Mouse (Mus musculus) forebrain, embryonic 13.5 days (tissue): ENCODE results near the gene Hlf. TPM values are rescaled to one million over a fixed set of nuclear protein-coding genes. Genes with fewer than 3 reads are reported as not detected.
A peak's percentile ranks its signal among the peaks of the same experiment; 100 is the strongest.

ENCODE experiments used
- ATAC-seq: fragments of 200-750 bp; cut with Nextera tagmentation; 2 replicates; pipeline ENCODE4 v1.8.0; 2017
- H3K27ac ChIP-seq: fragments of 300-500 bp; sonication (generic); 2 replicates; pipeline ENCODE4 v1.5.1; 2015; ENCODE audit warnings: inconsistent platforms, mild to moderate bottlenecking, moderate library complexity
- H3K27me3 ChIP-seq: fragments of 300-500 bp; sonication (generic); 2 replicates; pipeline ENCODE4 v1.6.1; 2015; ENCODE audit warnings: mild to moderate bottlenecking, inconsistent platforms
- H3K36me3 ChIP-seq: fragments of 300-500 bp; sonication (generic); 2 replicates; pipeline ENCODE4 v1.6.1; 2015; ENCODE audit warnings: mild to moderate bottlenecking, inconsistent platforms; ENCODE audit not compliant: poor library complexity, severe bottlenecking
- H3K4me1 ChIP-seq: fragments of 300-500 bp; sonication (generic); 2 replicates; pipeline ENCODE4 v1.6.1; 2015; ENCODE audit warnings: inconsistent platforms
- H3K4me2 ChIP-seq: fragments of 300-500 bp; sonication (generic); 2 replicates; pipeline ENCODE4 v1.6.1; 2015; ENCODE audit warnings: inconsistent platforms, mild to moderate bottlenecking, moderate library complexity
- H3K4me3 ChIP-seq: fragments of 300-500 bp; sonication (generic); 2 replicates; pipeline ENCODE4 v1.5.1; 2015; ENCODE audit warnings: mild to moderate bottlenecking, inconsistent platforms
- H3K9ac ChIP-seq: fragments of 300-500 bp; sonication (generic); 2 replicates; pipeline ENCODE4 v1.6.1; 2015; ENCODE audit warnings: mild to moderate bottlenecking, inconsistent platforms
- H3K9me3 ChIP-seq: fragments of 300-500 bp; sonication (generic); replicated peaks from 2 replicates; pipeline ENCODE4 v1.6.1; 2016; ENCODE audit warnings: inconsistent platforms
- WGBS: fragments of 180-500 bp; shearing (Covaris S2); methylation state at CpG from one replicate; pipeline ENCODE4 v1.1.7; 2015; 5-methylcytosine and 5-hydroxymethylcytosine counted together
- polyA plus RNA-seq: library from polyadenylated mRNA; unstranded; fragments of >200 nt; fragmentation: Nextera tagmentation; extraction: Ambion mirVana; gene quantifications from 2 replicates; pipeline ENCODE4 v1.2.1, GENCODE M21; 2015

Gene Hlf
- polyA plus RNA-seq, 1 experiment from 2014 or later, result 2.7 TPM

- WGBS, result 62% methylated on average over 7 of the region's 7 CpGs
- H3K27me3 ChIP-seq, result no peaks in the 10 kb centered on the region
- no peak for ATAC-seq
- no peak overlapping the region for H3K4me3 ChIP-seq
- H3K27ac ChIP-seq, result no peak overlapping the region
- no peak overlapping the region for H3K9ac ChIP-seq
- H3K36me3 ChIP-seq, result no peaks in the 10 kb centered on the region
- H3K4me2 ChIP-seq, result no peak overlapping the region
- peaks cover 13% of the 10 kb centered on the region for H3K4me1 ChIP-seq
- no peaks in the 10 kb centered on the region for H3K9me3 ChIP-seq
Observed at GRCm38 (mm10) chr11:90355270-90355681, 35.4 kb downstream of the Hlf start.

- ATAC-seq, result no peak
- 93% methylated on average over 7 of the region's 7 CpGs for WGBS
- no peaks in the 10 kb centered on the region for H3K27me3 ChIP-seq
Observed at GRCm38 (mm10) chr11:90352696-90353095, 38.0 kb downstream of the Hlf start.

GRCm38 (mm10) chr11:90350153-90350512 lies 40.6 kb downstream of the Hlf start:
- WGBS, result 81% methylated on average over 4 of the region's 4 CpGs
- H3K36me3 ChIP-seq, result no peaks in the 10 kb centered on the region
- no peak overlapping the region for H3K27ac ChIP-seq
- ATAC-seq, result no peak
- no peaks in the 10 kb centered on the region for H3K9me3 ChIP-seq
- H3K27me3 ChIP-seq, result no peaks in the 10 kb centered on the region
- H3K9ac ChIP-seq, result no peak overlapping the region
- H3K4me1 ChIP-seq, result peaks cover 10% of the 10 kb centered on the region
- no peak overlapping the region for H3K4me3 ChIP-seq
- H3K4me2 ChIP-seq, result no peak overlapping the region

More at GRCm38 (mm10) chr11:90352696-90353095, 38.0 kb downstream of the Hlf start:
- Histone ChIP-seq H3K27ac (no peak overlapping the region), H3K9ac (no peak overlapping the region), H3K4me1 (peaks cover 16% of the 10 kb centered on the region), H3K9me3 (no peaks in the 10 kb centered on the region), H3K36me3 (no peaks in the 10 kb centered on the region), H3K4me2 (no peak overlapping the region), H3K4me3 (no peak overlapping the region)

GRCm38 (mm10) chr11:90349486-90350152 lies 41.1 kb downstream of the Hlf start:
- Histone ChIP-seq H3K4me2 (no peak overlapping the region), H3K9ac (no peak overlapping the region), H3K27me3 (no peaks in the 10 kb centered on the region), H3K27ac (no peak overlapping the region), H3K9me3 (no peaks in the 10 kb centered on the region), H3K4me3 (no peak overlapping the region), H3K36me3 (no peaks in the 10 kb centered on the region), H3K4me1 (peaks cover 10% of the 10 kb centered on the region)
- 90% methylated on average over 6 of the region's 6 CpGs for whole genome bisulfite sequencing
- ATAC-seq, result no peak

- Histone ChIP-seq H3K9me3 (no peaks in the 10 kb centered on the region), H3K4me2 (peak overlapping the region; percentile 4; the same call in 1 of the 2 replicates), H3K36me3 (no peaks in the 10 kb centered on the region), H3K4me3 (no peak overlapping the region), H3K27me3 (no peaks in the 10 kb centered on the region), H3K9ac (no peak overlapping the region), H3K27ac (no peak overlapping the region), H3K4me1 (peaks cover 10% of the 10 kb centered on the region)
- 34% methylated on average over 13 of the region's 13 CpGs for WGBS
- ATAC-seq, result no peak
Observed at GRCm38 (mm10) chr11:90347667-90348459, 42.8 kb downstream of the Hlf start.

- H3K27me3 ChIP-seq, result no peaks in the 10 kb centered on the region
- peaks cover 10% of the 10 kb centered on the region for H3K4me1 ChIP-seq
- no peak overlapping the region for H3K4me2 ChIP-seq
- H3K4me3 ChIP-seq, result no peak overlapping the region
- H3K9me3 ChIP-seq, result no peaks in the 10 kb centered on the region
- no peaks in the 10 kb centered on the region for H3K36me3 ChIP-seq
- H3K27ac ChIP-seq, result no peak overlapping the region
- no peak for ATAC-seq
- WGBS, result 95% methylated on average over 11 of the region's 11 CpGs
- no peak overlapping the region for H3K9ac ChIP-seq
Observed at GRCm38 (mm10) chr11:90345746-90346145, 44.9 kb downstream of the Hlf start.

GRCm38 (mm10) chr11:90342858-90343257 lies 47.8 kb downstream of the Hlf start:
- no peak overlapping the region for H3K4me3 ChIP-seq
- no peak overlapping the region for H3K9ac ChIP-seq
- H3K9me3 ChIP-seq, result no peaks in the 10 kb centered on the region
- WGBS, result 96% methylated on average over 5 of the region's 5 CpGs
- no peaks in the 10 kb centered on the region for H3K27me3 ChIP-seq
- H3K27ac ChIP-seq, result no peak overlapping the region
- H3K4me1 ChIP-seq, result peaks cover 5% of the 10 kb centered on the region
- no peak for ATAC-seq
- no peaks in the 10 kb centered on the region for H3K36me3 ChIP-seq
- no peak overlapping the region for H3K4me2 ChIP-seq

GRCm38 (mm10) chr11:90342267-90342666 lies 48.4 kb downstream of the Hlf start:
- Histone ChIP-seq H3K4me1 (no peaks in the 10 kb centered on the region), H3K9me3 (no peaks in the 10 kb centered on the region), H3K36me3 (no peaks in the 10 kb centered on the region), H3K27ac (no peak overlapping the region), H3K4me3 (no peak overlapping the region), H3K27me3 (no peaks in the 10 kb centered on the region), H3K4me2 (no peak overlapping the region), H3K9ac (no peak overlapping the region)
- ATAC-seq, result no peak
- 82% methylated on average over 5 of the region's 5 CpGs for WGBS

- Histone ChIP-seq H3K4me1 (no peaks in the 10 kb centered on the region), H3K9me3 (no peaks in the 10 kb centered on the region), H3K9ac (no peak overlapping the region), H3K4me3 (no peak overlapping the region), H3K4me2 (no peak overlapping the region), H3K36me3 (no peaks in the 10 kb centered on the region), H3K27ac (no peak overlapping the region), H3K27me3 (no peaks in the 10 kb centered on the region)
- 94% methylated on average over 13 of the region's 13 CpGs for WGBS
- no peak for ATAC-seq
Observed at GRCm38 (mm10) chr11:90340836-90341235, 49.9 kb downstream of the Hlf start.

- no peaks in the 10 kb centered on the region for H3K9me3 ChIP-seq
- no peak overlapping the region for H3K27ac ChIP-seq
- H3K4me3 ChIP-seq, result no peak overlapping the region
- no peak overlapping the region for H3K9ac ChIP-seq
- ATAC-seq, result no peak
- no peaks in the 10 kb centered on the region for H3K4me1 ChIP-seq
- WGBS, result 87% methylated on average over 1 of the region's 1 CpGs
- H3K4me2 ChIP-seq, result no peak overlapping the region
- H3K36me3 ChIP-seq, result no peaks in the 10 kb centered on the region
- no peaks in the 10 kb centered on the region for H3K27me3 ChIP-seq
Observed at GRCm38 (mm10) chr11:90334816-90335215, 55.9 kb downstream of the Hlf start.

- WGBS, result 84% methylated on average over 4 of the region's 4 CpGs
- ATAC-seq, result no peak
- no peaks in the 10 kb centered on the region for H3K4me1 ChIP-seq
- no peak overlapping the region for H3K9ac ChIP-seq
- no peak overlapping the region for H3K4me2 ChIP-seq
- H3K27me3 ChIP-seq, result no peaks in the 10 kb centered on the region
- H3K27ac ChIP-seq, result no peak overlapping the region
- no peak overlapping the region for H3K4me3 ChIP-seq
- H3K36me3 ChIP-seq, result no peaks in the 10 kb centered on the region
- H3K9me3 ChIP-seq, result no peaks in the 10 kb centered on the region
Observed at GRCm38 (mm10) chr11:90332737-90333136, 58.0 kb downstream of the Hlf start.

- no peak overlapping the region for H3K4me3 ChIP-seq
- no peak overlapping the region for H3K27ac ChIP-seq
- ATAC-seq, result no peak
- no peak overlapping the region for H3K4me2 ChIP-seq
- no peaks in the 10 kb centered on the region for H3K27me3 ChIP-seq
- no peaks in the 10 kb centered on the region for H3K4me1 ChIP-seq
- no peak overlapping the region for H3K9ac ChIP-seq
- 86% methylated on average over 9 of the region's 9 CpGs for WGBS
- H3K36me3 ChIP-seq, result no peaks in the 10 kb centered on the region
- 0 out of 2 replicates have a peak, but pooled peaks cover 2% of the 10 kb centered on the region for H3K9me3 ChIP-seq
Observed at GRCm38 (mm10) chr11:90330202-90330694, 60.4 kb downstream of the Hlf start.
